Mouse (Mus musculus) cerebellum, adult 2 months (tissue): ENCODE measurements around the gene Agbl4.

ENCODE experiments used
- CTCF ChIP-seq: fragments of 200-500 bp; IDR thresholded peaks from 2 replicates; pipeline ENCODE4 v1.5.1; 2011; ENCODE audit warnings: low read depth, mild to moderate bottlenecking, control low read depth, low read length, moderate library complexity, borderline replicate concordance; ENCODE audit not compliant: insufficient read depth
- POLR2A ChIP-seq: fragments of 200-500 bp; IDR thresholded peaks from 2 replicates; pipeline ENCODE4 v1.6.1; 2011; ENCODE audit warnings: low read length, control low read depth, borderline replicate concordance; ENCODE audit not compliant: insufficient read depth

GRCm38 (mm10) chr4:110420306-110420705 is 22.8 kb downstream of the Agbl4 start:
- TF ChIP-seq POLR2A, result no peak
- no peak for TF ChIP-seq CTCF
